Mouse (Mus musculus): ENCODE data around the gene Shc1. TPM values are rescaled to one million over a fixed set of nuclear protein-coding genes. Genes with fewer than 3 reads are reported as not detected.

Shc1 gene
- polyA plus RNA-seq, 1 experiment: 86.3 TPM

DNA sequence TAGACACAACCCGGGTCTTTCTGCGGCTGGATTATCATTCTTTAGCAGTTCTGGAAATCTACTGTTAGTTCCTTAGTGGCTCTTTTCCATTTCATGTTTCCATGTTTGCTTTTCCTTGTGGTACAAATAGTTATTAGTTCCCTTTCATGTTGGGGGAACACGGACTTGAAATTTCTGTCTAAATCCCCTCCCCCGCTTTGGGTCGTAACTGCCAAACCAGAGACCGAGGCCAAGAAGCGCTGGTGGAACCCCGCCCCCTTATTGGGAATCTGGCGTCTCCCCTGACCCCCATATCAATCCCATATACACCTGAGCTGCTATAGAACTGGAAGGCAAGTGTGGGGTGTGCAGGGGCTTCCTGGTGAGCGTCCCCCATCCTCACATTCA, 22.8 kb upstream of the Shc1 start:
- no peak for TF ChIP-seq CTCF (IDR thresholded peaks at IDR 0.05; ENCODE audit: control insufficient read depth, insufficient read depth, insufficient read length)
- no peak for TF ChIP-seq MYOD1 (IDR thresholded peaks at IDR 0.05; ENCODE audit: control insufficient read depth, insufficient read length, low read depth)
- TF ChIP-seq FOSL1 (IDR thresholded peaks at IDR 0.05; ENCODE audit: insufficient read depth, low read length, poor library complexity, severe bottlenecking): no peak
- TF ChIP-seq USF1 (IDR thresholded peaks at IDR 0.05; ENCODE audit: low read depth): no peak
- TF ChIP-seq CEBPB (IDR thresholded peaks at IDR 0.05; ENCODE audit: low read depth): no peak
- no peak for TF ChIP-seq MYOG (IDR thresholded peaks at IDR 0.05; ENCODE audit: control insufficient read depth, extremely low read depth, insufficient read length)
- TF ChIP-seq MAX (IDR thresholded peaks at IDR 0.05): no peak
- Histone ChIP-seq H3K27me3 (ENCODE audit: control insufficient read depth, insufficient read depth, insufficient read length) (no peaks in the 10 kb centered on the region), H3K79me2 (ENCODE audit: control insufficient read depth, insufficient read depth) (peaks cover 26% of the 10 kb centered on the region), H3K79me3 (ENCODE audit: low read depth) (no peaks in the 10 kb centered on the region), H3K4me3 (ENCODE audit: insufficient read depth, poor library complexity, severe bottlenecking) (peak overlapping the region; percentile 34), H3K36me3 (ENCODE audit: control insufficient read depth, insufficient read depth) (no peaks in the 10 kb centered on the region), H3ac (ENCODE audit: control insufficient read depth, insufficient read length, low read depth) (peak overlapping the region; percentile 56)

DNA sequence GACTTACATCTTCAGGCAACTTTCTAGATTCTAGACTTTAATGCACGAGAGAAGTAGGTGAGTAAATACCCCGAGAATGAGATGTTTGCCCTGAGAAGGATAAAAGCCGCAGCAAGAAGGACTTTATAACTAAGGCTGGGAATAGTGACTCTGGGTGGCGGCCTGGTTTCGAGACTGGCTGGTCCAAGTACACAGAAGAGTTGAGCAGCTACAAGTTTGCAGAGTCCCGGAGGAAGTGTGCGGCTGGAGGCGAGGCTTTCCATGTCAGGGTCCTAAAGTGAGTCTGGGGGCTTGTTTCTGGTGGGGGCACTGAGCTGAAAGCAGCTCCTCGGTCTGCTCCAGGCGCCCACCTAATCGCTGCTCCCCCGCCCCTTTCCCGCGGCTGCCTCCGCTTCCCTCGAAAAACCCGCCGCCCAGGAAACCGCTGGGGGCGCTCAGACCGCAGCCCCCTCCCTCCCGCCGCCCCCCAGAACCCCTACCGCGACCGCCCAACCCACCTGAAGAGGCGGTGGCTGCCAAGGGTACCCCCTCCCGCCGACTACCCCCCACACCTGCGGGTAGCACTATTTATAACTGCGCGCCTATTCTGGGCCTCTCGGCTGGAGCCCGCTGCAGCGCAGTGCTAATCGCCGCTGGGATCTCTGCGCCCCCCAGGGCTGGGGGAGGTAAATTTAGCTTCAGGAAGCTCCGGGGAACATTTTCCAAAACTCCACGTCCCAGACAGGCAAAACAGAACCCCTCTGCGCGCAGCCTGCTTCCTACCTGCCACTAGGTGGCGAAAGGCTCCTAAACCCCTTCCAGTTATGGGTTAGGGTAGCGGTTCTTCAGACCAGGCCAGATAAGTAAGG, 22.2 kb upstream of the Shc1 start:
- no peak for TF ChIP-seq USF1 (IDR thresholded peaks at IDR 0.05; ENCODE audit: low read depth)
- peak; percentile 82 for TF ChIP-seq CTCF (IDR thresholded peaks at IDR 0.05; ENCODE audit: control insufficient read depth, insufficient read depth, insufficient read length)
- no peaks in the 10 kb centered on the region for H3K79me3 ChIP-seq (ENCODE audit: low read depth)
- H3ac ChIP-seq (ENCODE audit: control insufficient read depth, insufficient read length, low read depth): peak overlapping the region; percentile 62
- H3K79me2 ChIP-seq (ENCODE audit: control insufficient read depth, insufficient read depth): peaks cover 20% of the 10 kb centered on the region
- no peaks in the 10 kb centered on the region for H3K36me3 ChIP-seq (ENCODE audit: control insufficient read depth, insufficient read depth)
- H3K4me3 ChIP-seq (ENCODE audit: insufficient read depth, poor library complexity, severe bottlenecking): peak overlapping the region; percentile 34
- no peaks in the 10 kb centered on the region for H3K27me3 ChIP-seq (ENCODE audit: control insufficient read depth, insufficient read depth, insufficient read length)

- H3K79me2 ChIP-seq (ENCODE audit: control insufficient read depth, insufficient read depth): peaks cover 14% of the 10 kb centered on the region
- TF ChIP-seq CEBPB (IDR thresholded peaks at IDR 0.05; ENCODE audit: low read depth): no peak
- no peak for TF ChIP-seq MYOD1 (IDR thresholded peaks at IDR 0.05; ENCODE audit: control insufficient read depth, insufficient read length, low read depth)
- TF ChIP-seq MYOG (IDR thresholded peaks at IDR 0.05; ENCODE audit: control insufficient read depth, extremely low read depth, insufficient read length): no peak
- TF ChIP-seq CTCF (IDR thresholded peaks at IDR 0.05; ENCODE audit: control insufficient read depth, insufficient read depth, insufficient read length): no peak
- no peak for TF ChIP-seq USF1 (IDR thresholded peaks at IDR 0.05; ENCODE audit: low read depth)
- TF ChIP-seq MAX (IDR thresholded peaks at IDR 0.05): no peak
- no peak for TF ChIP-seq FOSL1 (IDR thresholded peaks at IDR 0.05; ENCODE audit: insufficient read depth, low read length, poor library complexity, severe bottlenecking)
- no peak overlapping the region for H3ac ChIP-seq (ENCODE audit: control insufficient read depth, insufficient read length, low read depth)
- H3K27me3 ChIP-seq (ENCODE audit: control insufficient read depth, insufficient read depth, insufficient read length): no peaks in the 10 kb centered on the region
- no peaks in the 10 kb centered on the region for H3K79me3 ChIP-seq (ENCODE audit: low read depth)
- H3K4me3 ChIP-seq (ENCODE audit: insufficient read depth, poor library complexity, severe bottlenecking): no peak overlapping the region
- peaks cover 3% of the 10 kb centered on the region for H3K36me3 ChIP-seq (ENCODE audit: control insufficient read depth, insufficient read depth)
These were observed 21.6 kb upstream of the Shc1 start for GRCm38 (mm10) chr3:89396654-89397005.

DNA sequence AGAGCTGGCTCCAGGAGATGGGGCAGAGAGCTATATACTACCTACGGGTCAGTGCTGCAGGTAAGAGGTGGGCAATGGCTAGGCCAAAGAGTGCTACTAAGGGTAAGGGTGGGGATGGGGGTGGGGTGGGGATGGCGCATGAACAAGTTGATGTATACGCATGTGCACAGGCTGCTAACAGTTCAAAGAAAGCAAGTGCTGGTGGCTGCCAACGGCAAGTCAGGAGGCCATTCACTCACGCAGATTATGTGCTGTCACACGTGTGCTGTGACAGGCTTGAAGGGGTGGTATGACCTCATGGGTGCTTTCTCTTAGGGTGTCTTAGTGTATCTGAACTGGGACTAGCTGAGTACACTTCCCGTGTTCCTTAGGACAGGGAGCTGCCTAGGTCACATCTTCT, 16.9 kb upstream of the Shc1 start:
- Histone ChIP-seq H3K79me3 (ENCODE audit: low read depth) (no peaks in the 10 kb centered on the region), H3ac (ENCODE audit: control insufficient read depth, insufficient read length, low read depth) (no peak overlapping the region), H3K79me2 (ENCODE audit: control insufficient read depth, insufficient read depth) (no peaks in the 10 kb centered on the region), H3K27me3 (ENCODE audit: control insufficient read depth, insufficient read depth, insufficient read length) (no peaks in the 10 kb centered on the region), H3K36me3 (ENCODE audit: control insufficient read depth, insufficient read depth) (peaks cover 17% of the 10 kb centered on the region), H3K4me3 (ENCODE audit: insufficient read depth, poor library complexity, severe bottlenecking) (no peak overlapping the region)
- no peak for TF ChIP-seq MYOD1 (IDR thresholded peaks at IDR 0.05; ENCODE audit: control insufficient read depth, insufficient read length, low read depth)
- no peak for TF ChIP-seq CTCF (IDR thresholded peaks at IDR 0.05; ENCODE audit: control insufficient read depth, insufficient read depth, insufficient read length)
- TF ChIP-seq USF1 (IDR thresholded peaks at IDR 0.05; ENCODE audit: low read depth): no peak
- no peak for TF ChIP-seq FOSL1 (IDR thresholded peaks at IDR 0.05; ENCODE audit: insufficient read depth, low read length, poor library complexity, severe bottlenecking)
- TF ChIP-seq CEBPB (IDR thresholded peaks at IDR 0.05; ENCODE audit: low read depth): no peak

- Histone ChIP-seq H3K36me3 (ENCODE audit: control insufficient read depth, insufficient read depth) (peaks cover 17% of the 10 kb centered on the region), H3ac (ENCODE audit: control insufficient read depth, insufficient read length, low read depth) (no peak within 1 kb of the TSS), H3K79me2 (ENCODE audit: control insufficient read depth, insufficient read depth) (no peaks in the 10 kb centered on the region), H3K27me3 (ENCODE audit: control insufficient read depth, insufficient read depth, insufficient read length) (no peaks in the 10 kb centered on the region), H3K79me3 (ENCODE audit: low read depth) (no peaks in the 10 kb centered on the region), H3K4me3 (ENCODE audit: insufficient read depth, poor library complexity, severe bottlenecking) (no peak within 1 kb of the TSS)
- TF ChIP-seq MYOD1 (IDR thresholded peaks at IDR 0.05; ENCODE audit: control insufficient read depth, insufficient read length, low read depth): no peak
- TF ChIP-seq MAX (IDR thresholded peaks at IDR 0.05): no peak
- TF ChIP-seq CEBPB (IDR thresholded peaks at IDR 0.05; ENCODE audit: low read depth): no peak
- TF ChIP-seq CTCF (IDR thresholded peaks at IDR 0.05; ENCODE audit: control insufficient read depth, insufficient read depth, insufficient read length): no peak
- no peak for TF ChIP-seq FOSL1 (IDR thresholded peaks at IDR 0.05; ENCODE audit: insufficient read depth, low read length, poor library complexity, severe bottlenecking)
- no peak for TF ChIP-seq USF1 (IDR thresholded peaks at IDR 0.05; ENCODE audit: low read depth)
- no peak for TF ChIP-seq MYOG (IDR thresholded peaks at IDR 0.05; ENCODE audit: control insufficient read depth, extremely low read depth, insufficient read length)
These were observed 15.6 kb upstream of the Shc1 start, which contains the start of gene Lenep for GRCm38 (mm10) chr3:89402693-89403092. Lenep (minus strand) TSS chr3:89402793.

GRCm38 (mm10) chr3:89406887-89407286, 11.4 kb upstream of the Shc1 start:
- H3K79me2 ChIP-seq (ENCODE audit: control insufficient read depth, insufficient read depth): peaks cover 7% of the 10 kb centered on the region
- TF ChIP-seq USF1 (IDR thresholded peaks at IDR 0.05; ENCODE audit: low read depth): no peak
- no peak for TF ChIP-seq MYOG (IDR thresholded peaks at IDR 0.05; ENCODE audit: control insufficient read depth, extremely low read depth, insufficient read length)
- TF ChIP-seq CEBPB (IDR thresholded peaks at IDR 0.05; ENCODE audit: low read depth): no peak
- no peak for TF ChIP-seq FOSL1 (IDR thresholded peaks at IDR 0.05; ENCODE audit: insufficient read depth, low read length, poor library complexity, severe bottlenecking)
- no peak for TF ChIP-seq MAX (IDR thresholded peaks at IDR 0.05)
- TF ChIP-seq MYOD1 (IDR thresholded peaks at IDR 0.05; ENCODE audit: control insufficient read depth, insufficient read length, low read depth): no peak
- no peak for TF ChIP-seq CTCF (IDR thresholded peaks at IDR 0.05; ENCODE audit: control insufficient read depth, insufficient read depth, insufficient read length)
- no peak overlapping the region for H3ac ChIP-seq (ENCODE audit: control insufficient read depth, insufficient read length, low read depth)
- peaks cover 13% of the 10 kb centered on the region for H3K36me3 ChIP-seq (ENCODE audit: control insufficient read depth, insufficient read depth)
- no peak overlapping the region for H3K4me3 ChIP-seq (ENCODE audit: insufficient read depth, poor library complexity, severe bottlenecking)
- no peaks in the 10 kb centered on the region for H3K27me3 ChIP-seq (ENCODE audit: control insufficient read depth, insufficient read depth, insufficient read length)
- no peaks in the 10 kb centered on the region for H3K79me3 ChIP-seq (ENCODE audit: low read depth)
